14 mouse cellular contexts compared by ENCODE assay signal in genomic region chr19:18188122-18188866, GRCm38 (mm10).
A peak's percentile ranks its signal among the peaks of the same experiment; 100 is the strongest.
DNase-seq lines count a peak whose midpoint lies in the region; ATAC-seq lines count a peak whose summit lies in the region.
"Had no signal": no experiment of that assay in that cellular context is flagged by ENCODE, and none has a peak within 500 bp of the region (broad histone marks: within the 10 kb centered on the region; RNA-seq: fewer than 3 reads in every experiment).

No protein-coding gene starts in this region.

- no peaks in the 10 kb centered on the region for H3K27me3 ChIP-seq in kidney, embryonic 15.5 days
- H3K27me3 ChIP-seq in neural tube, embryonic 12.5 days (replicated peaks): no peaks in the 10 kb centered on the region
- H3K27me3 ChIP-seq: hindbrain, embryonic 15.5 days; limb, embryonic 12.5 days had no signal

- H3K4me2 ChIP-seq in kidney, embryonic 15.5 days: no peak overlapping the region
- H3K4me2 ChIP-seq in neural tube, embryonic 12.5 days (replicated peaks): no peak overlapping the region
- H3K4me2 ChIP-seq: hindbrain, embryonic 15.5 days; limb, embryonic 12.5 days had no signal

- H3K4me1 ChIP-seq in kidney, embryonic 15.5 days: peaks cover 21% of the 10 kb centered on the region
- peaks cover 9% of the 10 kb centered on the region; the same call in 1 of the 2 replicates for H3K4me1 ChIP-seq in neural tube, embryonic 12.5 days

- peak; percentile 71 for ATAC-seq in kidney, embryonic 15.5 days (replicated peaks; ENCODE audit: low FRiP score)
- peak; percentile 66 for ATAC-seq in neural tube, embryonic 12.5 days (ENCODE audit: low FRiP score, low read depth)

- WGBS in kidney, embryonic 15.5 days: 25% methylated on average over 9 of the region's 9 CpGs
- WGBS in neural tube, embryonic 12.5 days: 7% methylated on average over 9 of the region's 9 CpGs

- no peak overlapping the region for H3K4me3 ChIP-seq in kidney, embryonic 15.5 days (replicated peaks)
- no peak overlapping the region for H3K4me3 ChIP-seq in neural tube, embryonic 12.5 days
- H3K4me3 ChIP-seq: gastrocnemius, adult 2 months; heart, adult 2 months; hindbrain, embryonic 15.5 days; limb, embryonic 12.5 days had no signal

- no peak overlapping the region for H3K9ac ChIP-seq in kidney, embryonic 15.5 days
- H3K9ac ChIP-seq in neural tube, embryonic 12.5 days: no peak overlapping the region
- H3K9ac ChIP-seq: hindbrain, embryonic 15.5 days; limb, embryonic 12.5 days had no signal

- peak overlapping the region; percentile 83 for H3K27ac ChIP-seq in kidney, embryonic 15.5 days
- no peak overlapping the region for H3K27ac ChIP-seq in neural tube, embryonic 12.5 days
- H3K27ac ChIP-seq: gastrocnemius, adult 2 months; heart, adult 2 months; hindbrain, embryonic 15.5 days; limb, embryonic 12.5 days had no signal

- no peak for DNase-seq in kidney, adult 8-10 months
- DNase-seq in left cerebral cortex, postnatal 36 days (ENCODE audit: low spot score in 2 of 2): peak; percentile 13 to 16
- DNase-seq in left cerebral cortex, postnatal 4 days: no peak
- DNase-seq in frontal cortex, postnatal 36 days (ENCODE audit: low spot score in 2 of 2): peak; percentile 9 to 33
- DNase-seq in ovary, postnatal 14 days (ENCODE audit: low spot score): no peak
- DNase-seq: cerebellum, adult 11-12 months; gastrocnemius, adult 2 months; heart, adult 2 months; heart, postnatal 10 days; thymus, postnatal 4 days had no signal

- H3K9me3 ChIP-seq in kidney, embryonic 15.5 days (replicated peaks): no peaks in the 10 kb centered on the region
- H3K9me3 ChIP-seq in neural tube, embryonic 12.5 days: no peaks in the 10 kb centered on the region
- H3K9me3 ChIP-seq: hindbrain, embryonic 15.5 days; limb, embryonic 12.5 days had no signal

- H3K36me3 ChIP-seq in kidney, embryonic 15.5 days: no peaks in the 10 kb centered on the region
- H3K36me3 ChIP-seq in neural tube, embryonic 12.5 days: no peaks in the 10 kb centered on the region
- H3K36me3 ChIP-seq: hindbrain, embryonic 15.5 days; limb, embryonic 12.5 days had no signal

- intact Hi-C loops in left cerebral cortex, postnatal 36 days (cut with DNase I): no loop called here
- intact Hi-C loops in left cerebral cortex, postnatal 4 days (cut with DNase I): no loop called here

Comparison
In these comparisons a context has a peak if more than half of its experiments do, and no peak if none do; other contexts are left out.
1. DNase-seq: peak in left cerebral cortex, postnatal 36 days (2 of 2) and frontal cortex, postnatal 36 days (2 of 2); none in kidney, adult 8-10 months (0 of 2), left cerebral cortex, postnatal 4 days (single experiment) and ovary, postnatal 14 days (single experiment).